In the genomic region with DNA sequence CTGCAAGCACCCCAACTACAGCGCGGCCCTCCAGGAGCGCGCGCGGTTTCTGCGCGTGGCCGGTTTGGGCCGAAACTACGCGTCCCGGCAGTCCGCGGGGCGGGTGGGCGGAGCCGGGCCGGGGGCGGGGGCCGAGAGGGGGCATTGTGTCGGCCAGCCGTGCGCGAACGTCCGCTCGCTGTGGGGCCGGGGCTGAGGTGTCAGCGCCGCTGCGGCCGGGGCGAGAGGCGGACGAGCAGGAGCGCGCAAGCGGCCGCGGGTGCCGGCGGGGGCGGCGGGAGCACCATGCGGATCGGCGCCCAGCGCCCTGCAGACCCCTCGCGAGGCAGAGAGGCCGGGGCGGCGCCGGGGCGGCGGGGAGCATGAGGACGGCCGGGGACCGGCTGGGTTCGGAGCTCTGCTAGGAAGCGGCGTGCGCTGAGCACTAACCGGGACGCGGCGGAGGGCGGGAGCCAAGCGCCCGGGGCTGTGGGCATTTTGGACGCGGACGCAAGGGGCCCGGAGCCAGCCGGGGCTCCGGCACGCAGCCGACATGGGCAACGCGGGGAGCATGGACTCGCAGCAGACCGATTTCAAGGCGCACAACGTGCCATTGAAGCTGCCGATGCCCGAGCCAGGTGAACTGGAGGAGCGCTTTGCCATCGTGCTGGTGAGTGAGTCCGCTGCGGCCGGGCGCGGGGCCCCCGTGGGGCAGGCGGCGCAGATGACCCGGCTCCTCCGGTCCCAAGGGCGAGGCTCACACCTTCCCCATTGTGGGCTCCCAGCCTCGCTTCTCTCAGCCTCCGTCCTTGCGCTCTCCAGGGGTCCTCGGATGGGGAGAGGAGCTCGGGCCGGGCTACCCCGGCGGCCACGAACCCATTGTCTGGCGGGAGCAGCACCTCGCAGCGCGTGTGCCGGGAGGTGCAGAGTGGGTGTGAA, we compare ENCODE assay signal across 8 mouse cellular contexts. TPM values are rescaled to one million over a fixed set of nuclear protein-coding genes. Genes with fewer than 3 reads are reported as not detected.
DNase-seq lines count a peak whose midpoint lies in the region; ATAC-seq lines count a peak whose summit lies in the region.

A gene (plus strand): TSS at position 250 of the 918 bp plus-strand sequence.

- peak; percentile 94 for ATAC-seq in intestine, embryonic 15.5 days

- H3K4me1 ChIP-seq in intestine, embryonic 15.5 days (replicated peaks): peaks cover 5% of the 10 kb centered on the region
- peaks cover 14% of the 10 kb centered on the region for H3K4me1 ChIP-seq in megakaryocyte, embryonic 14.5 days

- under 1% methylated on average over 114 of the region's 114 CpGs for WGBS in intestine, embryonic 15.5 days

- DNase-seq in adrenal gland, adult 8-10 months: peak; percentile 72
- DNase-seq in embryo, embryonic 11 days: peak; percentile 93
- DNase-seq in gastrocnemius, postnatal 4 days (ENCODE audit: low spot score in 2 of 2): peak; percentile 76 to 85
- peak; percentile 42 to 75 for DNase-seq in left cerebral cortex, postnatal 14 days (ENCODE audit: low spot score in 2 of 2)
- DNase-seq in right cerebral cortex, postnatal 36 days (ENCODE audit: low spot score in 2 of 2): peak; percentile 51 to 59
- peak; percentile 90 for DNase-seq in yolk sac, embryonic 10.5 days (ENCODE audit: low spot score)

- H3K9ac ChIP-seq in intestine, embryonic 15.5 days: peak within 1 kb of the TSS; percentile 82

- H3K36me3 ChIP-seq in intestine, embryonic 15.5 days: no peaks in the 10 kb centered on the region
- no peaks in the 10 kb centered on the region for H3K36me3 ChIP-seq in megakaryocyte, embryonic 14.5 days (replicated peaks; ENCODE audit: low read length)

- H3K4me3 ChIP-seq in intestine, embryonic 15.5 days (replicated peaks): peak within 1 kb of the TSS; percentile 93
- peak within 1 kb of the TSS; percentile 90 for H3K4me3 ChIP-seq in megakaryocyte, embryonic 14.5 days (replicated peaks)

- H3K4me2 ChIP-seq in intestine, embryonic 15.5 days (replicated peaks): peak within 1 kb of the TSS; percentile 95

- peak within 1 kb of the TSS; percentile 79 for H3K27ac ChIP-seq in intestine, embryonic 15.5 days

- no peaks in the 10 kb centered on the region for H3K27me3 ChIP-seq in intestine, embryonic 15.5 days (replicated peaks)
- peaks cover 76% of the 10 kb centered on the region for H3K27me3 ChIP-seq in megakaryocyte, embryonic 14.5 days (replicated peaks)

- H3K9me3 ChIP-seq in intestine, embryonic 15.5 days: no peaks in the 10 kb centered on the region
- H3K9me3 ChIP-seq in megakaryocyte, embryonic 14.5 days: no peaks in the 10 kb centered on the region

- intact Hi-C loops in left cerebral cortex, postnatal 14 days (cut with DNase I): loop anchor here (2.0 to 10.0 kb wide), 4 partner anchors 74 to 224 kb away; no protein-coding TSS in a partner anchor

RNA-seq across cellular contexts. Expression of the gene that starts here (rescaled TPM):
- 10 to 100 TPM; 22.0 to 56.8 (median 34.7) TPM for total RNA-seq in adrenal gland, adult 8-10 months (2022)
- 10 to 100 TPM; 17.2 to 19.6 TPM for total RNA-seq in gastrocnemius, postnatal 4 days (2021)
- 3.5 and 3.6 TPM in 2 replicates for polyA plus RNA-seq in intestine, embryonic 15.5 days (2015; fragmentation: Nextera tagmentation; extraction: Ambion mirVana)
- total RNA-seq in left cerebral cortex, postnatal 14 days (2021): 10 to 100 TPM; 42.8 to 43.4 TPM
- not detected in 2 replicates for polyA plus RNA-seq in megakaryocyte, embryonic 14.5 days (2012; ENCODE audit: insufficient read depth, low replicate concordance)

Comparison
In these comparisons a context has a peak if more than half of its experiments do, and no peak if none do; other contexts are left out.
1. Peak in every context shown above with its lines: DNase-seq, ATAC-seq, H3K4me3 ChIP-seq and H3K27ac ChIP-seq.